Mouse (Mus musculus): Measurements from ENCODE around the gene Crcp. TPM values are rescaled to one million over a fixed set of nuclear protein-coding genes. Genes with fewer than 3 reads are reported as not detected.

Crcp gene
- polyA plus RNA-seq, 1 experiment from 2014 or later: 31.0 TPM

- no peaks in the 10 kb centered on the region for H3K4me1 ChIP-seq (ENCODE audit: insufficient read depth, low read depth, low read length)
- no peaks in the 10 kb centered on the region for H3K9me3 ChIP-seq (ENCODE audit: low read length)
- DNase-seq (ENCODE audit: low spot score) (no peak), ATAC-seq (peak; percentile 49)
- TF ChIP-seq CTCF (IDR thresholded peaks at IDR 0.05) (no peak), EP300 (IDR thresholded peaks at IDR 0.05) (no peak)
- no peak overlapping the region for H3K4me3 ChIP-seq (ENCODE audit: low read depth, low read length)
- H3K27me3 ChIP-seq (replicated peaks; ENCODE audit: insufficient read depth, low read length): no peaks in the 10 kb centered on the region
- WGBS: 67% methylated on average over 12 of the region's 12 CpGs
- no peak overlapping the region for H3K9ac ChIP-seq (replicated peaks; ENCODE audit: low read depth)
- no peak overlapping the region for H3K4me2 ChIP-seq (replicated peaks; ENCODE audit: low read depth, low read length)
- no peak overlapping the region for H3K27ac ChIP-seq (ENCODE audit: low read length)
- 0 out of 2 replicates have a peak, but pooled peaks cover 3% of the 10 kb centered on the region for H3K36me3 ChIP-seq (ENCODE audit: insufficient read depth, low read length)
These were observed 30.6 kb downstream of the Crcp start for GRCm38 (mm10) chr5:130059413-130060328.

- no peak for TF ChIP-seq CTCF (IDR thresholded peaks at IDR 0.05)
- H3K27me3 ChIP-seq (replicated peaks; ENCODE audit: insufficient read depth, low read length): no peaks in the 10 kb centered on the region
- WGBS: 80% methylated on average over 4 of the region's 4 CpGs
- no peak overlapping the region for H3K4me3 ChIP-seq (ENCODE audit: low read depth, low read length)
- no peak overlapping the region for H3K27ac ChIP-seq (ENCODE audit: low read length)
- no peaks in the 10 kb centered on the region for H3K36me3 ChIP-seq (ENCODE audit: insufficient read depth, low read length)
- H3K9ac ChIP-seq (replicated peaks; ENCODE audit: low read depth): no peak overlapping the region
- H3K4me2 ChIP-seq (replicated peaks; ENCODE audit: low read depth, low read length): no peak overlapping the region
- no peak for ATAC-seq
- no peaks in the 10 kb centered on the region for H3K4me1 ChIP-seq (ENCODE audit: insufficient read depth, low read depth, low read length)
- no peak for DNase-seq (ENCODE audit: low spot score)
- H3K9me3 ChIP-seq (ENCODE audit: low read length): no peaks in the 10 kb centered on the region
These were observed 31.2 kb downstream of the Crcp start for GRCm38 (mm10) chr5:130060329-130060665.

GRCm38 (mm10) chr5:130062096-130062495 is 33.0 kb downstream of the Crcp start:
- peak; percentile 28; the same call in 1 of the 2 replicates for ATAC-seq
- Histone ChIP-seq H3K4me1 (ENCODE audit: insufficient read depth, low read depth, low read length) (no peaks in the 10 kb centered on the region), H3K36me3 (ENCODE audit: insufficient read depth, low read length) (no peaks in the 10 kb centered on the region), H3K4me2 (replicated peaks; ENCODE audit: low read depth, low read length) (no peak overlapping the region), H3K27me3 (replicated peaks; ENCODE audit: insufficient read depth, low read length) (no peaks in the 10 kb centered on the region), H3K9me3 (ENCODE audit: low read length) (no peaks in the 10 kb centered on the region), H3K9ac (replicated peaks; ENCODE audit: low read depth) (no peak overlapping the region), H3K27ac (ENCODE audit: low read length) (no peak overlapping the region), H3K4me3 (ENCODE audit: low read depth, low read length) (no peak overlapping the region)
- WGBS: 40% methylated on average over 2 of the region's 2 CpGs
- peak; percentile 24 for DNase-seq (ENCODE audit: low spot score)
- TF ChIP-seq EP300 (IDR thresholded peaks at IDR 0.05): no peak
- TF ChIP-seq CTCF (IDR thresholded peaks at IDR 0.05): no peak

- DNase-seq (ENCODE audit: low spot score) (no peak), ATAC-seq (no peak)
- Histone ChIP-seq H3K9ac (replicated peaks; ENCODE audit: low read depth) (no peak overlapping the region), H3K4me1 (ENCODE audit: insufficient read depth, low read depth, low read length) (no peaks in the 10 kb centered on the region), H3K4me2 (replicated peaks; ENCODE audit: low read depth, low read length) (no peak overlapping the region), H3K4me3 (ENCODE audit: low read depth, low read length) (no peak overlapping the region), H3K27me3 (replicated peaks; ENCODE audit: insufficient read depth, low read length) (no peaks in the 10 kb centered on the region), H3K27ac (ENCODE audit: low read length) (no peak overlapping the region), H3K36me3 (ENCODE audit: insufficient read depth, low read length) (no peaks in the 10 kb centered on the region), H3K9me3 (ENCODE audit: low read length) (no peaks in the 10 kb centered on the region)
- WGBS: 67% methylated on average over 2 of the region's 2 CpGs
- TF ChIP-seq EP300 (IDR thresholded peaks at IDR 0.05) (no peak), CTCF (IDR thresholded peaks at IDR 0.05) (no peak)
These were observed 34.7 kb downstream of the Crcp start for GRCm38 (mm10) chr5:130063760-130064159.

- DNase-seq (ENCODE audit: low spot score): no peak
These were observed 36.5 kb downstream of the Crcp start for GRCm38 (mm10) chr5:130065579-130065978.

GRCm38 (mm10) chr5:130067841-130068264 is 38.8 kb downstream of the Crcp start:
- no peaks in the 10 kb centered on the region for H3K36me3 ChIP-seq (ENCODE audit: insufficient read depth, low read length)
- ATAC-seq: no peak
- no peak for DNase-seq (ENCODE audit: low spot score)
- H3K4me3 ChIP-seq (ENCODE audit: low read depth, low read length): no peak overlapping the region
- WGBS: 53% methylated on average over 3 of the region's 3 CpGs
- H3K27ac ChIP-seq (ENCODE audit: low read length): no peak overlapping the region
- H3K4me2 ChIP-seq (replicated peaks; ENCODE audit: low read depth, low read length): no peak overlapping the region
- no peaks in the 10 kb centered on the region for H3K4me1 ChIP-seq (ENCODE audit: insufficient read depth, low read depth, low read length)
- TF ChIP-seq EP300 (IDR thresholded peaks at IDR 0.05) (no peak), CTCF (IDR thresholded peaks at IDR 0.05) (no peak)
- H3K9ac ChIP-seq (replicated peaks; ENCODE audit: low read depth): no peak overlapping the region
- no peaks in the 10 kb centered on the region for H3K9me3 ChIP-seq (ENCODE audit: low read length)
- H3K27me3 ChIP-seq (replicated peaks; ENCODE audit: insufficient read depth, low read length): no peaks in the 10 kb centered on the region

More at GRCm38 (mm10) chr5:130065579-130065978, 36.5 kb downstream of the Crcp start:
- Histone ChIP-seq H3K4me2 (replicated peaks; ENCODE audit: low read depth, low read length) (no peak overlapping the region), H3K9ac (replicated peaks; ENCODE audit: low read depth) (no peak overlapping the region), H3K9me3 (ENCODE audit: low read length) (no peaks in the 10 kb centered on the region), H3K4me1 (ENCODE audit: insufficient read depth, low read depth, low read length) (no peaks in the 10 kb centered on the region), H3K4me3 (ENCODE audit: low read depth, low read length) (no peak overlapping the region), H3K27me3 (replicated peaks; ENCODE audit: insufficient read depth, low read length) (no peaks in the 10 kb centered on the region), H3K27ac (ENCODE audit: low read length) (no peak overlapping the region), H3K36me3 (ENCODE audit: insufficient read depth, low read length) (no peaks in the 10 kb centered on the region)
- 97% methylated on average over 1 of the region's 1 CpGs for WGBS
- ATAC-seq: no peak
- TF ChIP-seq EP300 (IDR thresholded peaks at IDR 0.05) (no peak), CTCF (IDR thresholded peaks at IDR 0.05) (peak; percentile 53)
